Mouse (Mus musculus) inflammation-experienced regulatory T-cells (primary cell): ENCODE data around the gene Olfr384. TPM values are rescaled to one million over a fixed set of nuclear protein-coding genes. Genes with fewer than 3 reads are reported as not detected.

ENCODE experiments used
- polyA plus RNA-seq, 2 experiments: library from polyadenylated mRNA; unstranded; fragments of 100-300 nt; shearing (Covaris generic); gene quantifications; one replicate each; pipeline ENCODE4 v1.2.1; 2017

Olfr384 gene
- not detected for polyA plus RNA-seq

DNA sequence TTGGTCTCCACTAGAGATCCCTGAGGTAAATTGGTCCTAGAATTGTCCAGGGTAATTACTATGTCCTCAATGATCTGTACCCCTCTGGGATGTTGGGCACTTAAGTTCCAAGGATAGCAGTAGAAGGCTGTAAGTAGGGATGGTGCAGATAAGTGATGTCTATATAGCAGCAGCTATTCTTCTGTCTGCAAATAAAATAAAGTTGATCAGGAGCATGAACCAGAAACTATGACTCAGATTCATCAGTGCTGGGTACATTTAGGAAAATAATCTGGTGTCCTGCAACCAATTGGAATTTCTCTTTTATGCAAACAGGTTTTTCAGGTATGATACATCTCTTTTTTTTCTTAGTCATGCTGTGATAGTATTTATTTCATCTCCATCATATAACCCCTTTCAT lies at the start of gene Olfr384:
Gene Olfr384 (plus strand): TSS at position 301 of the 400 bp plus-strand sequence.

DNA sequence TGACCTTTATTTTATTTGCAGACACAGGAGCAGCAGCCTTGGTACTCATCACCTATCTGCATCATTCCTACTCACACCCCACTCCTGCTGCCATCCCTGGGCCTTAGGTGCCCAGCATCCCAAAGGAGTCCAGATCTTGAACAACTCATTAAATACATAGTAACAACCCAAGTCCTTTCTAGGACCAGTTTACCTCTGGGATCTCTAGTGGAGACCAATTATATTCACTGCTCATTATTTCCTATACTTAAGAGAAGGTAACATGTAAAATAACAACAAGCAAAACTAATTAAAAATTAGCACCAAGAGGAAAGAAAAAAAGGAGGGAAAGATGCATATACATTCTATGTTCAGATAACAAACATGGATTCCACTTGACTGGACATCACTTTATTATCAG lies 5.5 kb upstream of the Olfr384 start, which contains the start of gene Olfr385:
Gene Olfr385 (minus strand): TSS at position 101 of the 400 bp plus-strand sequence.

Other genes starting within 250 kb of the Olfr384 start
- gene Olfr20, start 247.8 kb upstream of the Olfr384 start, polyA plus RNA-seq = under 1 TPM in 1 of 2 experiments, not detected in 1; 0.10 TPM
- gene Olfr376, start 227.3 kb upstream of the Olfr384 start, polyA plus RNA-seq = not detected
- gene Olfr1, start 199.0 kb upstream of the Olfr384 start, polyA plus RNA-seq = under 1 TPM in 1 of 2 experiments, not detected in 1; 0.44 TPM
- gene Olfr378, start 170.1 kb upstream of the Olfr384 start, polyA plus RNA-seq = not detected
- not detected for gene Olfr380, start 141.1 kb upstream of the Olfr384 start, polyA plus RNA-seq
- gene Olfr381, start 107.0 kb upstream of the Olfr384 start, polyA plus RNA-seq = not detected
- gene Olfr382, start 81.4 kb upstream of the Olfr384 start, polyA plus RNA-seq = not detected
- under 1 TPM in 1 of 2 experiments, not detected in 1; 0.10 TPM for gene Olfr385, start 5.6 kb upstream of the Olfr384 start, polyA plus RNA-seq
- not detected for gene Zfp735, start 90.2 kb downstream of the Olfr384 start, polyA plus RNA-seq
- under 1 TPM in 1 of 2 experiments, not detected in 1; 0.18 TPM for gene Olfr389, start 182.1 kb downstream of the Olfr384 start, polyA plus RNA-seq
- under 1 TPM; 0.14 to 0.53 TPM for gene Olfr390, start 184.4 kb downstream of the Olfr384 start, polyA plus RNA-seq
- under 1 TPM in 1 of 2 experiments, not detected in 1; 0.27 TPM for gene Olfr391-ps, start 204.5 kb downstream of the Olfr384 start, polyA plus RNA-seq
- under 1 TPM in 1 of 2 experiments, not detected in 1; 0.08 TPM for gene Olfr392, start 218.5 kb downstream of the Olfr384 start, polyA plus RNA-seq